Mouse (Mus musculus): ENCODE results near the gene Fam126a.

Gene Fam126a

GRCm38 (mm10) chr5:24030579-24030969, at the start of gene Fam126a:
Gene Fam126a (minus strand): TSS chr5:24030690.
- peak; percentile 89 to 94 for DNase-seq (ENCODE audit: low spot score in 2 of 2)

GRCm38 (mm10) chr5:24078420-24079179, 48.1 kb upstream of the Fam126a start:
- DNase-seq (ENCODE audit: low spot score in 2 of 2): no peak

GRCm38 (mm10) chr5:24077739-24078306, 47.3 kb upstream of the Fam126a start:
- no peak for DNase-seq (ENCODE audit: low spot score in 2 of 2)

GRCm38 (mm10) chr5:24076986-24077718, 46.7 kb upstream of the Fam126a start:
- peak in 1 of 2 experiments; percentile 18 for DNase-seq (ENCODE audit: low spot score in 2 of 2)

- no peak for DNase-seq (ENCODE audit: low spot score in 2 of 2)
These were observed 41.5 kb upstream of the Fam126a start for GRCm38 (mm10) chr5:24072031-24072430.

GRCm38 (mm10) chr5:24068955-24069354, 38.5 kb upstream of the Fam126a start:
- DNase-seq (ENCODE audit: low spot score in 2 of 2): no peak

GRCm38 (mm10) chr5:24063545-24063944, 33.1 kb upstream of the Fam126a start:
- no peak for DNase-seq (ENCODE audit: low spot score in 2 of 2)

GRCm38 (mm10) chr5:24063034-24063433, 32.5 kb upstream of the Fam126a start:
- DNase-seq (ENCODE audit: low spot score in 2 of 2): no peak

- no peak for DNase-seq (ENCODE audit: low spot score in 2 of 2)
These were observed 30.5 kb upstream of the Fam126a start for GRCm38 (mm10) chr5:24060949-24061348.

GRCm38 (mm10) chr5:24057592-24057991, 27.1 kb upstream of the Fam126a start:
- DNase-seq (ENCODE audit: low spot score in 2 of 2): no peak

- DNase-seq (ENCODE audit: low spot score in 2 of 2): no peak
These were observed 26.4 kb upstream of the Fam126a start for GRCm38 (mm10) chr5:24056865-24057264.

- DNase-seq (ENCODE audit: low spot score in 2 of 2): no peak
These were observed 23.9 kb upstream of the Fam126a start for GRCm38 (mm10) chr5:24054382-24054781.

GRCm38 (mm10) chr5:24053245-24054190, 23.0 kb upstream of the Fam126a start:
- no peak for DNase-seq (ENCODE audit: low spot score in 2 of 2)

- DNase-seq (ENCODE audit: low spot score in 2 of 2): no peak
These were observed 21.5 kb upstream of the Fam126a start for GRCm38 (mm10) chr5:24051755-24052675.

GRCm38 (mm10) chr5:24047821-24048220, 17.3 kb upstream of the Fam126a start:
- DNase-seq (ENCODE audit: low spot score in 2 of 2): no peak

GRCm38 (mm10) chr5:24047001-24047400, 16.5 kb upstream of the Fam126a start:
- no peak for DNase-seq (ENCODE audit: low spot score in 2 of 2)

- no peak for DNase-seq (ENCODE audit: low spot score in 2 of 2)
These were observed 15.6 kb upstream of the Fam126a start for GRCm38 (mm10) chr5:24045998-24046631.

- DNase-seq (ENCODE audit: low spot score in 2 of 2): no peak
These were observed 13.9 kb upstream of the Fam126a start for GRCm38 (mm10) chr5:24044387-24044786.

GRCm38 (mm10) chr5:24043367-24043766, 12.9 kb upstream of the Fam126a start:
- no peak for DNase-seq (ENCODE audit: low spot score in 2 of 2)

- DNase-seq (ENCODE audit: low spot score in 2 of 2): no peak
These were observed 10.9 kb upstream of the Fam126a start for GRCm38 (mm10) chr5:24041341-24041852.
